Mouse (Mus musculus) hindbrain, postnatal 0 days (tissue): Measurements from ENCODE around the gene Rsph10b. TPM values are rescaled to one million over a fixed set of nuclear protein-coding genes. Genes with fewer than 3 reads are reported as not detected.

Experiments
- ATAC-seq: fragments of 200-750 bp; cut with Nextera tagmentation; 2 replicates; pipeline ENCODE4 v1.8.0; 2017; ENCODE audit warnings: mild to moderate bottlenecking, moderate TSS enrichment, moderate library complexity
- DNase-seq: peaks from one replicate; pipeline ENCODE4 v3.0.0-alpha.2; 2015; ENCODE audit warnings: low spot score
- H3K27ac ChIP-seq: fragments of 300-500 bp; sonication (generic); 2 replicates; pipeline ENCODE4 v1.5.1; 2014; ENCODE audit warnings: mild to moderate bottlenecking
- H3K27me3 ChIP-seq: fragments of 300-500 bp; sonication (generic); 2 replicates; pipeline ENCODE4 v1.6.1; 2014; ENCODE audit warnings: low read length, mixed read lengths; ENCODE audit not compliant: insufficient read depth
- H3K36me3 ChIP-seq: fragments of 300-500 bp; sonication (generic); 2 replicates; pipeline ENCODE4 v1.6.1; 2014; ENCODE audit warnings: low read length, mixed read lengths; ENCODE audit not compliant: insufficient read depth
- H3K4me1 ChIP-seq: fragments of 300-500 bp; sonication (generic); 2 replicates; pipeline ENCODE4 v1.6.1; 2014; ENCODE audit warnings: antibody characterized with exemption, low read length, mixed read lengths; ENCODE audit not compliant: insufficient read depth
- H3K4me2 ChIP-seq: fragments of 300-500 bp; sonication (generic); 2 replicates; pipeline ENCODE4 v1.6.1; 2014; ENCODE audit warnings: low read depth, mild to moderate bottlenecking, low read length, moderate library complexity, mixed read lengths
- H3K4me3 ChIP-seq: fragments of 300-500 bp; sonication (generic); 2 replicates; pipeline ENCODE4 v1.5.1; 2014; ENCODE audit warnings: low read length
- H3K9ac ChIP-seq: fragments of 300-500 bp; sonication (generic); replicated peaks from 2 replicates; pipeline ENCODE4 v1.6.1; 2014; ENCODE audit warnings: mild to moderate bottlenecking, low read length, moderate library complexity, mixed read lengths
- H3K9me3 ChIP-seq: fragments of 300-500 bp; sonication (generic); 2 replicates; pipeline ENCODE4 v1.6.1; 2016; ENCODE audit warnings: low read length, mixed read lengths
- CTCF ChIP-seq: IDR thresholded peaks from 2 replicates; pipeline ENCODE4 v1.5.1; 2016; ENCODE audit warnings: antibody characterized with exemption, control low read depth, low read depth
- WGBS: fragments of 180-500 bp; shearing (Covaris S2); extraction: QIAGEN DNeasy Blood & Tissue Kit; methylation state at CpG from one replicate; pipeline ENCODE4 v1.1.7; 2014; 5-methylcytosine and 5-hydroxymethylcytosine counted together
- polyA plus RNA-seq: library from polyadenylated mRNA; unstranded; fragments of >200 nt; fragmentation: Nextera tagmentation; extraction: Ambion mirVana; gene quantifications from 2 replicates; pipeline ENCODE4 v1.2.1, GENCODE M21; 2015
- total RNA-seq: library from RNA; depleted of rRNA; stranded (reverse); fragments of >200 nt; gene quantifications from 2 replicates; pipeline ENCODE4 v1.2.3, GENCODE M21; 2014

Gene Rsph10b
- total and polyA plus RNA-seq, 2 experiments from 2014 or later = 3.9 to 5.6 TPM

GRCm38 (mm10) chr5:143917418-143917817 is 15.4 kb upstream of the Rsph10b start:
- no peak overlapping the region for H3K9ac ChIP-seq
- no peak overlapping the region for H3K4me2 ChIP-seq
- H3K27me3 ChIP-seq = no peaks in the 10 kb centered on the region
- peak; percentile 66 for TF ChIP-seq CTCF
- H3K27ac ChIP-seq = no peak overlapping the region
- DNase-seq (peak; percentile 58), ATAC-seq (no peak)
- no peaks in the 10 kb centered on the region for H3K9me3 ChIP-seq
- 44% methylated on average over 5 of the region's 5 CpGs for WGBS
- H3K36me3 ChIP-seq = peaks cover 30% of the 10 kb centered on the region
- H3K4me1 ChIP-seq = no peaks in the 10 kb centered on the region
- H3K4me3 ChIP-seq = no peak overlapping the region

GRCm38 (mm10) chr5:143918120-143918519 is 14.7 kb upstream of the Rsph10b start:
- TF ChIP-seq CTCF = no peak
- H3K9ac ChIP-seq = no peak overlapping the region
- no peak overlapping the region for H3K4me3 ChIP-seq
- H3K9me3 ChIP-seq = no peaks in the 10 kb centered on the region
- H3K27me3 ChIP-seq = no peaks in the 10 kb centered on the region
- DNase-seq (no peak), ATAC-seq (no peak)
- no peak overlapping the region for H3K27ac ChIP-seq
- 92% methylated on average over 3 of the region's 3 CpGs for WGBS
- peaks cover 33% of the 10 kb centered on the region for H3K36me3 ChIP-seq
- no peaks in the 10 kb centered on the region for H3K4me1 ChIP-seq
- no peak overlapping the region for H3K4me2 ChIP-seq

DNA sequence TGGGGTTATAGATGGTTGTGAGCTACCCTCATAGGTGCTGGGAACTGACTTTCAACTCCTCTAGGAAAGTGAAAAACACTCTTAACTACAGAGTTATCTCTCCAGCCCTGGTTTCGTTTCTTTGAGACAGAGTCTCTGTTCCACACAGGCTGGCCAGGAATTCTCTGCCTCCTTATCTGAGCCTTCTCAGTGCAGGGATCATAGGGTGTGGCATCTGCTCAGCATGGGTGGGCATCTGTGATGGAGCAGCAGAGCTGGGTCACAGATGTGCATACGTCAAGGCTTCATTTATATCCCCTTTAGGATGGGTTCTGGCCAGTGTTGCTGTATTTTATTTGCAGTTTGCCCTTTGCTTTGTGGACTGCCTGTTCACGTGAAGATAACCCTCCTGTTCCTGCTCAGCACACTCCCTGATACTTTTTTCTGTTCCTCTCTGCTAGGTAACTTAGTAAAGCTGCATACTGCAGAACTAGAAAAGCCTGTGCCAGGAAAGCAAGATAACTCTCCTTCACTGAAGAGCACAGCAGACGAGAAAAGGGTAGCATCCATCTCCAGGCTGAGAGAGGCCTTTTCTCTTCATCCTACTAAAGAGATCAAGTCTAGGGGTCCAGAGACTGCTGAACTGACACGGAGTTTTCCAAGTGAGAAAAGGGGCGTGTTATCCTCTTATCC is 7.9 kb upstream of the Rsph10b start:
- DNase-seq (no peak), ATAC-seq (no peak)
- Histone ChIP-seq H3K4me2 (no peak overlapping the region), H3K9ac (no peak overlapping the region), H3K36me3 (peaks cover 60% of the 10 kb centered on the region), H3K27me3 (no peaks in the 10 kb centered on the region), H3K4me1 (no peaks in the 10 kb centered on the region), H3K9me3 (no peaks in the 10 kb centered on the region), H3K4me3 (no peak overlapping the region), H3K27ac (no peak overlapping the region)
- no peak for TF ChIP-seq CTCF
- WGBS = 91% methylated on average over 6 of the region's 6 CpGs

- WGBS = 96% methylated on average over 8 of the region's 8 CpGs
- H3K4me3 ChIP-seq = no peak within 1 kb of the TSS
- no peaks in the 10 kb centered on the region for H3K9me3 ChIP-seq
- no peaks in the 10 kb centered on the region for H3K4me1 ChIP-seq
- H3K27ac ChIP-seq = no peak within 1 kb of the TSS
- no peak for ATAC-seq
- DNase-seq = no peak
- H3K36me3 ChIP-seq = peaks cover 60% of the 10 kb centered on the region
- no peak within 1 kb of the TSS for H3K4me2 ChIP-seq
- H3K9ac ChIP-seq = no peak within 1 kb of the TSS
- H3K27me3 ChIP-seq = no peaks in the 10 kb centered on the region
- no peak for TF ChIP-seq CTCF
Measured at GRCm38 (mm10) chr5:143927875-143928274, 5.0 kb upstream of the Rsph10b start, which contains the start of gene Gm42421. Gene Gm42421, plus strand, starts transcription at chr5:143928175.

DNA sequence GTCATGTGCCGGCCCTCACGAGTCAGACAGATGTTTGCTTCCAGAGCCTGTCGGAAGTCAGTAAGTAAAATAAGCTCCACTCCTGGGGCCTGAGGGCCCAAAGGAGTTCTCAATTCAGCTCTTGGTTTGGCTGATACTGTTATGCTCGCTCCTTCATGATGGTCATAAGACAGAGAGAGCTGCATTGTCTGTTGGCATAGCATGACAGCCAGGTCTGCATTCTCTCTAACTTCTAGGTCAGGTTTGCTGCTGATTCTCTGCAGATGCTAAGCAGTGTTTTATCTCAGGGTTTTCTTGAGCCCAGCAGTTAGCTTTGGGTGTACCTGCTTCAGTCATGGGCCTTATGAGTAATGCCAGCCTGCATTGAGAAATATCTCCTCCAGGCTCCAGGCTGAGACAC is 3.5 kb upstream of the Rsph10b start:
- H3K4me3 ChIP-seq = no peak overlapping the region
- ATAC-seq (no peak), DNase-seq (no peak)
- H3K4me1 ChIP-seq = no peaks in the 10 kb centered on the region
- no peak overlapping the region for H3K27ac ChIP-seq
- H3K4me2 ChIP-seq = no peak overlapping the region
- H3K9ac ChIP-seq = no peak overlapping the region
- H3K9me3 ChIP-seq = no peaks in the 10 kb centered on the region
- H3K36me3 ChIP-seq = peaks cover 53% of the 10 kb centered on the region
- H3K27me3 ChIP-seq = no peaks in the 10 kb centered on the region
- 91% methylated on average over 4 of the region's 4 CpGs for WGBS
- TF ChIP-seq CTCF = no peak

DNA sequence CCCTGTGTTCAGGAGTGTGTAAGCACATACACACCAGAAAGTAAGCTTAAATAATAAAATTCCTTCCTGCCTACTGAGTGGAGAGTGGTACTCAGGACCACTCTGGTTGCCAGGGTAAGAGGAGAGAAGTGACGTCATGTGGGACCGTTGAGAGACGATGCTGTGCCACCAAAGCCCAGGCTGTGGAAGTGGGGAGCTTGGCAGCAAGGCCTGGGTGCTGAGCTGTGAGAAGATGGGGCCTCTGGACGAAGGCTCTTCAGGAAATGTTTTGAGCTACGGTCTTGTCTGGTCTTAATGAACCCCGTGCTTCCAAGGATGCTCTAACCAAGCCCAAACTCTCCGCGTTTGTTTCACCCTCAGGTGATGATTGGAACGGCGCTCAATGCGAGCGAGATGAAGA is 2.2 kb upstream of the Rsph10b start:
- peaks cover 41% of the 10 kb centered on the region for H3K36me3 ChIP-seq
- ATAC-seq (no peak), DNase-seq (no peak)
- no peaks in the 10 kb centered on the region for H3K9me3 ChIP-seq
- 96% methylated on average over 12 of the region's 12 CpGs for WGBS
- H3K4me3 ChIP-seq = no peak overlapping the region
- no peak overlapping the region for H3K9ac ChIP-seq
- H3K4me2 ChIP-seq = no peak overlapping the region
- H3K27me3 ChIP-seq = no peaks in the 10 kb centered on the region
- H3K4me1 ChIP-seq = no peaks in the 10 kb centered on the region
- H3K27ac ChIP-seq = no peak overlapping the region
- TF ChIP-seq CTCF = no peak

GRCm38 (mm10) chr5:143931863-143932580 is 813 bp upstream of the Rsph10b start:
- H3K9ac ChIP-seq = no peak overlapping the region
- no peak for TF ChIP-seq CTCF
- peaks cover 28% of the 10 kb centered on the region for H3K36me3 ChIP-seq
- H3K9me3 ChIP-seq = no peaks in the 10 kb centered on the region
- no peak for ATAC-seq
- H3K27ac ChIP-seq = no peak overlapping the region
- H3K4me3 ChIP-seq = no peak overlapping the region
- no peaks in the 10 kb centered on the region for H3K27me3 ChIP-seq
- H3K4me1 ChIP-seq = no peaks in the 10 kb centered on the region
- no peak overlapping the region for H3K4me2 ChIP-seq
- WGBS = 82% methylated on average over 6 of the region's 6 CpGs
- DNase-seq = no peak
